Mouse (Mus musculus): Measurements from ENCODE around the gene Pnkd.
"Not testable (repeated sequence)": the region's sequence is repeated elsewhere in the genome, so short reads cannot be mapped to it uniquely, and the experiment has no call there.

The Pnkd gene

GRCm38 (mm10) chr1:74278538-74278937 lies 6.2 kb upstream of the Pnkd start, which contains the start of gene Gpbar1:
Gpbar1 (plus strand) TSS chr1:74278550.
- no peak for DNase-seq (ENCODE audit: low spot score in 2 of 2)

- no peak for DNase-seq (ENCODE audit: low spot score in 2 of 2)
Measured at GRCm38 (mm10) chr1:74278988-74279387, 5.7 kb upstream of the Pnkd start.

DNA sequence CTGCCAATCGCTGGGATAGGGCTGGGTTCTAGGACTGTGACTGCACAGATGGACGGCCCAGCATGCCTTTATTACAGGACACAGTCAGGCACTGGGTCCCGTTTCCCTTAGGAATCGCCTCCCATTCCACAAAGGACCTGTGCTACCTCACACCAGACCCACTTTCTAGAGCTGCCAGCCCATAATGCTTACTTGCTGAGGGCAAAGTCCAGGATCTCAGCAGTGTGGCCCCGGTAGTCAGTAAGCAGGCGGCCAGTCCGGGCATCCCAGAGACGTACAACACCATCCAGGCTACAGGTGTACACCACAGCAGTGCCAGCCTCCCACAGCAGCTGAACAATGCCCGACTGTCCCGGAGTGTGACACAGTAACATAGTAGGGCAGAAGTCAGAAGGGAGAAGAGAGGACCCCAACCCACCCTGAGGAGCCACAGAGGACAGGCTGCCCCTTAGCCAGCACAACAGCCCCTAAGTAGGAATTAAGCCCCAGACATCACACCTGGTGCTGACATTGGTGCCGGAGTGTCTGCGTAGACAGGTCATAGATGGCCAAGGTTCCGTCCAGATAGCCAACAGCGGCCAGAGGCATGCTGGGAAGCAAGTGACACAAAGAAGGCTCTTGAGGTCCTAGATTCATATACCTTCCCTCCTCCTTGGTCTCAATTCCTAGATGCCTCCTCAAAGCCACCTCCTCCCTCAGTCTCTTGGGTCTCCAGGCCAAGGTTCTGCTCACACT lies 4.0 kb upstream of the Pnkd start:
- no peak for DNase-seq (ENCODE audit: low spot score in 2 of 2)

DNA sequence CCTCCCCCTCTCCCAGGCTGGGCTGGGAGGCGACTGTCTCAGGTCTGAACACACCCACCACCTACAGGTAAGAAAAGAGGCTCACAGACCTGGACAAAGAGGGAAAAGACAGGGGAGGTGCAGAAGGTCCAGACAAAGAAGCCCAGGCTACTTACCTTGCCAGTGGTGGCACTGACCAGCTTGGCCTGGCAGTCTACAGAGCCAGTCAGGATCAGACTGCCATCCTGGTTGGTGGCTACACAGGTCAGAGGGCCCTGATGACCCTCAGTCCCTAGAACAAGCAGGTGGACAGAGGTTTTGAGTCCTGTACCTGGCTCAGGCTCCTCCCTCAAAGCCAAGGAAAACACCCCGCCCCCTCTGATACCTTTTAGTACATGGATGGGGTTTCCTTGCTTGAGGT lies 3.4 kb upstream of the Pnkd start:
- DNase-seq (ENCODE audit: low spot score in 2 of 2), result no peak

GRCm38 (mm10) chr1:74281886-74282285 lies 2.8 kb upstream of the Pnkd start:
- no peak for DNase-seq (ENCODE audit: low spot score in 2 of 2)

DNA sequence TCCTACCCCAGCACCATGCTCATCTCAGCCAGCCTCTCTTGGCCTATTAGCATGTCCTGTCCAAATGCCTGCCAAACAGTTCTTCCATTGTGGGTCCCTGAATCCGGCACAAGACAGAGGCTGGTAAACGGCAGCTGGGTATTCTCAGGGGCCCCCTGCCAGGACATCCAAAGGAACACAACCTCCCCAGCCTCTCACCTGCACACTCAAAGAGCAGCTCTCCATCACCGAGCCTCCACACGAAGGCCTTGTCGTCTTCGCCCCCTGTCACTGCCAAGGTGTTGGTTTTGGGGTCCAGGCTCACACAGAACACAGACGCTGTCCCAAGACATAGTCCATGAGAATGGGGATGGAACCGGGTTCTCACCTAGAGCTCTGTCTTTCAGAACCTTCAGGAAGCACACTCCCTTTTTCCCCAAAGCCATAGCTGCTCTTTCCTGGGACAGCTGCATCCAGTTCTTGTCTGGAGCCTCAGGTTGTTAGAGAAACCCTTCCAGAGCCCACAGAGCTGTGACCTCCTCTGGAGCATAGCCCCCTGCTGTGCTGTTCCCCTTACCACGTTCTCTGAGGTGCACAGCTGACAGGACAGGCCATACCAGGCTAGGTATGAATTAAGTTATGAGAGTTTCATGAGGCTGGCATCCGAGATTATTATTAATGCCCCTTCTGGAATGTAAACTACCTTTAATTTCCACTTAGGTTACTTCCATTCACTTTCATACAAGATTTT lies 1.7 kb upstream of the Pnkd start:
- no peak for DNase-seq (ENCODE audit: low spot score in 2 of 2)

GRCm38 (mm10) chr1:74283686-74284463 lies 855 bp upstream of the Pnkd start:
- DNase-seq (ENCODE audit: low spot score in 2 of 2), result peak in 1 of 2 experiments; percentile 49

GRCm38 (mm10) chr1:74285212-74286010 lies 681 bp downstream of the Pnkd start:
- DNase-seq (ENCODE audit: low spot score in 2 of 2), result peak in 1 of 2 experiments; percentile 29

DNA sequence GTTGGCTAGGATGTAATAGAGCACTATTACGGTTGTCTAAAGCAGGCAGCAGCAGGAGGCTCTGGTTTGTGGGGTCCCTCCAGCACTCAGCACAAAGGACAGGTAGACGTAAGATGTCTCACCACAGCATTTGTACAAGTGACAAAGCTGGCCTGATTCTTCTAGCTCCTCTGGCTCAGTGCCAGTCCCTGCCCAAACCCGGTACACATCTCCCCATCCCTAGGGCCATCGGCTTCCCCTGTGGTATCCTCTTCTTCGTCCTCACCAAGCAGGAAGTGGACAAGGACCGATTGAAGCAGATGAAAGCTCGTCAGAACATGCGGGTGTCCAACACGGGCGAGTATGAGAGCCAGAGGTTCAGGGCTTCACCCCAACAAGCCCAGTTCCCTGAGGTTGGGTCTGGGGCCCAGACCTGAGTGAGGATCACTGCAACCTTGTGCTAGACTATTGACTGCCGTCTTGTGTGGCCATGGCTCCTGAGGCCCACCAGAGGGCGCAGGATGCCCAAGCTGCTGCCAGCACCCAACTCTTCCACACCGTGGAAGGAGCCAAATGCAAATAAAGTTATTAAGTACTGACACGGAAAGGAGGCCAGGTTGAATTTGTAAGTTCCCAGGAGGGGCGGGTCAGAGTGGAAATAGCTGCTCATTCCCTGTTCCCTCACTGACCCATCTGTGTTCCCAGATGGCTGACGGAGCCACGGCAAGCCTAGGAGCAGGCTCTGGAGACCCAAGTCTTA lies 2.3 kb downstream of the Pnkd start:
- DNase-seq (ENCODE audit: low spot score in 2 of 2), result not testable (repeated sequence)

GRCm38 (mm10) chr1:74288327-74288726 lies 3.6 kb downstream of the Pnkd start:
- no peak for DNase-seq (ENCODE audit: low spot score in 2 of 2)

GRCm38 (mm10) chr1:74289248-74289647 lies 4.5 kb downstream of the Pnkd start:
- DNase-seq (ENCODE audit: low spot score in 2 of 2), result no peak

GRCm38 (mm10) chr1:74289740-74290139 lies 5.0 kb downstream of the Pnkd start:
- no peak for DNase-seq (ENCODE audit: low spot score in 2 of 2)

DNA sequence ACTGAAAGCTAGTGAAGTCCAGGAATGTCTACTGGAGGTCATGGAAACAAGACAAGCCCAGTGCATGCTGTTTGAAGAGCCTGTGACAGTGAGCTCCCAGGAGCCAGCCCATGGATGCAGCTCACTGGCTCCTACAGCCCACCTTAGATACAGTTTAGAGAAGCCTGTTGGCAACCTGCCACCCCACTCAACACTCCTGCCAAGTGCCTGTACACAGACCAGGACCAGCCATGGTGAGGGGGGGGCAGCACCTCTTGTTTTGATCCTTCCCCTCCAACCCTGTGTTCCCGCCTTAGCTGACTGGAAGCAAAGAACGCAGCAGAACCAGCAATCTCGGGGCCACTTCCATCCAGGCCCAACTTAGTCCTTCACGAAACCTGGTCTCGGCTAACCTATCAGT lies 5.4 kb downstream of the Pnkd start:
- DNase-seq (ENCODE audit: low spot score in 2 of 2), result no peak

- DNase-seq (ENCODE audit: low spot score in 2 of 2), result no peak
Measured at GRCm38 (mm10) chr1:74292331-74293020, 7.7 kb downstream of the Pnkd start.

DNA sequence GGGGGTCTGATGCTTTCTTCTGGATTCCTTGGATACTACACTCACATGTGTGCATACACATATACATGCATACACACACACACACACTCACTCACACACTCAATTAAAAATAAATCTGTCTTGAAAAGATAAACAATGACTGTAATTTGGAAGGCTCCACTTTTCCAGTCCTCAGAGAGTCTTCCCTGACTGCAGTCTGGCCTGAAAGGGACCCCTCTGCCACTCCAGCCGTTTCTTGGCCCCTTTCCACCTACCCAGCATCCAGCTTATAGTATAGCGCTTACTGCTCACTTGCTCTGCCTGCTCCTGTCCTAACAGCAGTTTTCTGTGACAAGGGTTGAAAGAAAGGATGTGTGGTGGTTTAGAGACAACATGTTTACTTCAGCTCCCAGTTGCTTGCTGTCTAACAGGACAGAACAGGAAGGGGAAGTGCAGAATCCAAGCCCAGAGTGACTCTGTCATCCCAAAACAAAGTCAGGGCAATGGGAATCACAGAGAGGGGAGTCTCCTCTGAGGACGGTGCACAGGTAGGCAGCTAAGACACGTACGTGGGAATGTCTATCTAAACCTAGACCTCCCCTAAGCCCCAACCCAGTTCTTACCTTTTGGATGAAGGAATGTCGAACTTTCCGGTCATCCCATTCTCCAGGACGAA lies 8.7 kb downstream of the Pnkd start:
- no peak for DNase-seq (ENCODE audit: low spot score in 2 of 2)

- DNase-seq (ENCODE audit: low spot score in 2 of 2), result no peak
Measured at GRCm38 (mm10) chr1:74294090-74294643, 9.4 kb downstream of the Pnkd start.

DNA sequence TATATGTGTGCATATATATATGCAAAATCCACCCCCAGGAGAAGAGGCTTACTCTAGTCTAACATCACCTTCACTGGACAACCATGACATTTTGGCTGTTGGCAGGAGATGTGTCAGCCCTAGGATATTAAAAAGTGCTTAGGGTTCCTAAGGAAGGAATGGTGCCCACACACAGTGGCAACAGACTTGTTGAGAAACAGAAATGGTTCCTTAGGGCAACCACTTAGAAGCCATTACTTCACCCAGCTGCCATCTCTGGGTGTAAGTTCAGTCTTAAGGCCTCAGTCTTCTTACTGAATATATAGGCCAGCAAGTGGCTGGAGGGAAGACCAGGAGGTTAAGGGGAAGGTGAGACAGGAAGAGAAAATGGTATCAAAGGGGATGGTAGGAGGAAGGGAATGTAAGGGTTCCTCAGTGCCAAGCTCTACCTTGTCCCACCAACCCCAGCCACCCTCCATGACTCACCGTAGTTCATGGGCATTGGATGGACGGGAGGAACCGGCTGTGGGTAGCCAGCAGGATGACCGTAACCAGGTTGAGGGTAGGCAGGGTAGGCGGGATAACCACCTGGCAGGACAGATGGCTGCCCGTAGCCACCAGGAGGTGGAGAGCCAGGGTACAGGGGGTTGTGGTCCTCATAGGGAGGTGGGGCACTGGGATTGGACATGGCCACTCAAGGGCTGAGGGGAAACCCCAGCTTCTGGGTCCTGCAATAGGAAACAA lies 10.2 kb downstream of the Pnkd start:
- DNase-seq (ENCODE audit: low spot score in 2 of 2), result no peak

- peak; percentile 75 to 83 for DNase-seq (ENCODE audit: low spot score in 2 of 2)
Measured at GRCm38 (mm10) chr1:74295456-74296171, 10.9 kb downstream of the Pnkd start.
